Mouse (Mus musculus) forebrain, embryonic 10.5 days (tissue): ENCODE measurements around the gene Tubgcp2. TPM values are rescaled to one million over a fixed set of nuclear protein-coding genes. Genes with fewer than 3 reads are reported as not detected.

Experiments used
- DNase-seq: peaks from one replicate; pipeline ENCODE4 v3.0.0-alpha.2; 2017; ENCODE audit warnings: low spot score; ENCODE audit errors: extremely low spot score
- H3K27ac ChIP-seq: fragments of 300-500 bp; sonication (generic); 2 replicates; pipeline ENCODE4 v1.5.1; 2016; ENCODE audit warnings: mild to moderate bottlenecking
- H3K27me3 ChIP-seq: fragments of 300-500 bp; sonication (generic); 2 replicates; pipeline ENCODE4 v1.6.1; 2016; ENCODE audit warnings: mild to moderate bottlenecking; ENCODE audit not compliant: poor library complexity, severe bottlenecking
- H3K36me3 ChIP-seq: fragments of 300-500 bp; sonication (generic); replicated peaks from 2 replicates; pipeline ENCODE4 v1.6.1; 2016; ENCODE audit warnings: mild to moderate bottlenecking, moderate library complexity
- H3K4me1 ChIP-seq: fragments of 300-500 bp; sonication (generic); 2 replicates; pipeline ENCODE4 v1.6.1; 2016
- H3K4me3 ChIP-seq: fragments of 300-500 bp; sonication (generic); 2 replicates; pipeline ENCODE4 v1.5.1; 2016; ENCODE audit warnings: mild to moderate bottlenecking, moderate library complexity
- H3K9me3 ChIP-seq: fragments of 300-500 bp; sonication (generic); 2 replicates; pipeline ENCODE4 v1.6.1; 2016; ENCODE audit warnings: mild to moderate bottlenecking, moderate library complexity
- WGBS: fragments of 180-500 bp; shearing (Covaris S2); methylation state at CpG from one replicate; pipeline ENCODE4 v1.1.7; 2016; 5-methylcytosine and 5-hydroxymethylcytosine counted together
- polyA plus RNA-seq: library from polyadenylated mRNA; unstranded; fragments of >200 nt; fragmentation: Nextera tagmentation; extraction: Ambion mirVana; gene quantifications from 2 replicates; pipeline ENCODE4 v1.2.1, GENCODE M21; 2016

Tubgcp2 gene
- polyA plus RNA-seq, 1 experiment from 2014 or later = 80.6 TPM

DNA sequence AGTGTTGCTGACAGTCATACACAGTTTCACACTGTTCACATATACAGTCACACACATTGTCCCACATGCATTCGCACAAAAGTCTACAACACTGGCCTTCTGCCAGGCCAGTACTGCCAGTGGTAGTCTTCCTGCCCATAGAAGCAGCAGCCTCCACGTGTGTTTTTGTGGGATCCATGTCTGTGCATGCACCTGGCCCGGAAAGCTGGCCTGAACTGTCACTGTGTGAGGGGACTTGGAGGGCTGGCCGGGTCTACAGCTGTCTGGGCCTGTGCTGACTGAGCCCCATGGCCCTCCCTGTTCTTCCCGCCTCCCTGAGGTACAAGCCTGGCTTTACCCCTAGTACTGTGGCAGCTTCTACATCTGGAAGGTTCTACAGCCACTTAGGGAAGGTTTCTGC, 65.5 kb downstream of the Tubgcp2 start:
- no peak for DNase-seq
- H3K27me3 ChIP-seq = peaks cover 55% of the 10 kb centered on the region
- no peaks in the 10 kb centered on the region for H3K9me3 ChIP-seq
- peaks cover 24% of the 10 kb centered on the region for H3K4me1 ChIP-seq
- no peak overlapping the region for H3K27ac ChIP-seq
- no peaks in the 10 kb centered on the region for H3K36me3 ChIP-seq
- H3K4me3 ChIP-seq = no peak overlapping the region
- WGBS = 84% methylated on average over 5 of the region's 5 CpGs

GRCm38 (mm10) chr7:139970216-139970919, 66.1 kb downstream of the Tubgcp2 start:
- Histone ChIP-seq H3K4me1 (peaks cover 20% of the 10 kb centered on the region), H3K9me3 (no peaks in the 10 kb centered on the region), H3K36me3 (no peaks in the 10 kb centered on the region), H3K27me3 (peaks cover 57% of the 10 kb centered on the region), H3K27ac (0 out of 2 replicates have a peak overlapping the region, but pooled peaks have one; percentile 11), H3K4me3 (no peak overlapping the region)
- DNase-seq = no peak
- WGBS = 79% methylated on average over 10 of the region's 10 CpGs

GRCm38 (mm10) chr7:139969348-139970130, 66.9 kb downstream of the Tubgcp2 start:
- 36% methylated on average over 10 of the region's 10 CpGs for WGBS
- peaks cover 63% of the 10 kb centered on the region for H3K27me3 ChIP-seq

GRCm38 (mm10) chr7:139968428-139968827, 68.0 kb downstream of the Tubgcp2 start:
- no peak for DNase-seq
- WGBS = 43% methylated on average over 5 of the region's 5 CpGs
- Histone ChIP-seq H3K36me3 (no peaks in the 10 kb centered on the region), H3K9me3 (no peaks in the 10 kb centered on the region), H3K4me3 (no peak overlapping the region), H3K4me1 (peaks cover 20% of the 10 kb centered on the region), H3K27me3 (peaks cover 69% of the 10 kb centered on the region), H3K27ac (no peak overlapping the region)

More at GRCm38 (mm10) chr7:139969348-139970130, 66.9 kb downstream of the Tubgcp2 start:
- DNase-seq = peak; percentile 78
- 0 out of 2 replicates have a peak overlapping the region, but pooled peaks have one; percentile 11 for H3K27ac ChIP-seq
- no peak overlapping the region for H3K4me3 ChIP-seq
- no peaks in the 10 kb centered on the region for H3K36me3 ChIP-seq
- no peaks in the 10 kb centered on the region for H3K9me3 ChIP-seq
- H3K4me1 ChIP-seq = peaks cover 20% of the 10 kb centered on the region

- no peaks in the 10 kb centered on the region for H3K36me3 ChIP-seq
- no peak for DNase-seq
- no peak overlapping the region for H3K27ac ChIP-seq
- H3K27me3 ChIP-seq = peaks cover 60% of the 10 kb centered on the region
- peaks cover 20% of the 10 kb centered on the region for H3K4me1 ChIP-seq
- H3K4me3 ChIP-seq = no peak overlapping the region
- 8% methylated on average over 4 of the region's 4 CpGs for WGBS
- no peaks in the 10 kb centered on the region for H3K9me3 ChIP-seq
Observed at GRCm38 (mm10) chr7:139967175-139967574, 69.3 kb downstream of the Tubgcp2 start.

GRCm38 (mm10) chr7:139963814-139964213, 72.7 kb downstream of the Tubgcp2 start:
- peaks cover 51% of the 10 kb centered on the region for H3K27me3 ChIP-seq
- no peak overlapping the region for H3K27ac ChIP-seq
- 54% methylated on average over 4 of the region's 4 CpGs for WGBS
- H3K4me1 ChIP-seq = peaks cover 10% of the 10 kb centered on the region
- H3K36me3 ChIP-seq = no peaks in the 10 kb centered on the region
- no peaks in the 10 kb centered on the region for H3K9me3 ChIP-seq
- H3K4me3 ChIP-seq = no peak overlapping the region
- DNase-seq = no peak

- DNase-seq = no peak
- no peaks in the 10 kb centered on the region for H3K36me3 ChIP-seq
- WGBS = 92% methylated on average over 10 of the region's 10 CpGs
- no peak overlapping the region for H3K4me3 ChIP-seq
- 0 out of 2 replicates have a peak, but pooled peaks cover 6% of the 10 kb centered on the region for H3K4me1 ChIP-seq
- H3K27me3 ChIP-seq = peaks cover 59% of the 10 kb centered on the region
- H3K27ac ChIP-seq = no peak overlapping the region
- no peaks in the 10 kb centered on the region for H3K9me3 ChIP-seq
Observed at GRCm38 (mm10) chr7:139961141-139961540, 75.3 kb downstream of the Tubgcp2 start.

- Histone ChIP-seq H3K4me1 (0 out of 2 replicates have a peak, but pooled peaks cover 6% of the 10 kb centered on the region), H3K27ac (no peak overlapping the region), H3K4me3 (no peak overlapping the region), H3K9me3 (no peaks in the 10 kb centered on the region), H3K27me3 (peaks cover 69% of the 10 kb centered on the region), H3K36me3 (no peaks in the 10 kb centered on the region)
- DNase-seq = no peak
- WGBS = 50% methylated on average over 11 of the region's 11 CpGs
Observed at GRCm38 (mm10) chr7:139957958-139958357, 78.5 kb downstream of the Tubgcp2 start.

DNA sequence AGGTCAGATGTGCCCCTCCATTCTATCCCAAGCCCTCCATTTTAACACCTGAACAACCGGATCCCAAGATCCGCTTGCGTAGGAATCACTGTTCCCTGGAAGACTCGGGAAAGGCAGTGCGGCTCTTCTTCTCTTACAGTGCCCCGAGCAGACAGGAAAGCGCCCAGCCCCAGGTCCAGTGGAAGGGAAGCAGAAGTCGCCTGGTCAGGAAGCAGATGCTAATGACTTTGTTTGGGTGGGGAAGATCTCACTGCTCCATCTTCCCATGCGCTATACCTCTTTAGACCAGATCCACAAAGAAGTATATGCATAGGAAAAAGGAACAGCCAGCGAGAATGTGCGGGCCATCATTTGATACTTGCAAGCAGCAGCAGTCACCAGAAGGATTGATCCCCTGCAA, 79.0 kb downstream of the Tubgcp2 start:
- H3K36me3 ChIP-seq = no peaks in the 10 kb centered on the region
- no peak for DNase-seq
- H3K4me1 ChIP-seq = peaks cover 8% of the 10 kb centered on the region
- 58% methylated on average over 11 of the region's 11 CpGs for WGBS
- H3K27ac ChIP-seq = no peak overlapping the region
- no peaks in the 10 kb centered on the region for H3K9me3 ChIP-seq
- peaks cover 74% of the 10 kb centered on the region for H3K27me3 ChIP-seq
- no peak overlapping the region for H3K4me3 ChIP-seq

- Histone ChIP-seq H3K4me3 (no peak overlapping the region), H3K27me3 (peaks cover 79% of the 10 kb centered on the region), H3K4me1 (peaks cover 16% of the 10 kb centered on the region), H3K36me3 (no peaks in the 10 kb centered on the region), H3K27ac (no peak overlapping the region), H3K9me3 (no peaks in the 10 kb centered on the region)
- WGBS = 83% methylated on average over 3 of the region's 3 CpGs
- DNase-seq = no peak
Observed at GRCm38 (mm10) chr7:139956658-139957057, 79.8 kb downstream of the Tubgcp2 start.

DNA sequence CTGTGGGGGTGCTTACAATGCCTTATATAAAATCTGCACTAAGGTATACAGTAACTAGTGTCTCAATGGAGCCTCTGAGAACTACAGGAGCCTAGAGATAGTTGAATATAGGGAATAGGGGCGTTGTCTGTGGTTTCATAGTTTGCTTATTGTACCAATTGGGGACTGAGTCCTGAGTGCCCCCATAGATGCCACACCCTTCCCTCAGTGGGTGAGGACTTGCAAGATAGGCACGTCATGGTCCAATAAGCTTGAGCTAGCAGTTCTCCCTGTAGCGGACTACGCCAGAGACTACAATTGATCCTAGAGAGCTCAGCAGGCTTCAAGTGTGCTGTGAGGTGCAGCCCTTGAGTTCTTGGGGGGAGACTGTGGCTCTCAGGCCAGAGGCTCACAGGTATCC, 81.0 kb downstream of the Tubgcp2 start:
- Histone ChIP-seq H3K36me3 (no peaks in the 10 kb centered on the region), H3K27me3 (peaks cover 78% of the 10 kb centered on the region), H3K4me3 (no peak overlapping the region), H3K4me1 (peaks cover 26% of the 10 kb centered on the region), H3K27ac (no peak overlapping the region), H3K9me3 (no peaks in the 10 kb centered on the region)
- no peak for DNase-seq
- WGBS = 84% methylated on average over 4 of the region's 4 CpGs

- H3K27ac ChIP-seq = no peak overlapping the region
- H3K27me3 ChIP-seq = peaks cover 91% of the 10 kb centered on the region
- H3K9me3 ChIP-seq = no peaks in the 10 kb centered on the region
- no peaks in the 10 kb centered on the region for H3K36me3 ChIP-seq
- H3K4me1 ChIP-seq = peaks cover 32% of the 10 kb centered on the region
- 56% methylated on average over 6 of the region's 6 CpGs for WGBS
- no peak overlapping the region for H3K4me3 ChIP-seq
- peak; percentile 37 for DNase-seq
Observed at GRCm38 (mm10) chr7:139951991-139952633, 84.4 kb downstream of the Tubgcp2 start.
